Mouse (Mus musculus) thymus, postnatal 10 days (tissue): Measurements from ENCODE around the gene Rab8b.
"Not testable (repeated sequence)": the region's sequence is repeated elsewhere in the genome, so short reads cannot be mapped to it uniquely, and the experiment has no call there.

Experiments
- DNase-seq, 2 experiments: peaks; one replicate each; pipeline ENCODE4 v3.0.0; 2021; ENCODE audit warnings: low spot score in 2 of 2

The Rab8b gene

GRCm38 (mm10) chr9:66917216-66917891 is 2.1 kb downstream of the Rab8b start:
- no peak for DNase-seq

DNA sequence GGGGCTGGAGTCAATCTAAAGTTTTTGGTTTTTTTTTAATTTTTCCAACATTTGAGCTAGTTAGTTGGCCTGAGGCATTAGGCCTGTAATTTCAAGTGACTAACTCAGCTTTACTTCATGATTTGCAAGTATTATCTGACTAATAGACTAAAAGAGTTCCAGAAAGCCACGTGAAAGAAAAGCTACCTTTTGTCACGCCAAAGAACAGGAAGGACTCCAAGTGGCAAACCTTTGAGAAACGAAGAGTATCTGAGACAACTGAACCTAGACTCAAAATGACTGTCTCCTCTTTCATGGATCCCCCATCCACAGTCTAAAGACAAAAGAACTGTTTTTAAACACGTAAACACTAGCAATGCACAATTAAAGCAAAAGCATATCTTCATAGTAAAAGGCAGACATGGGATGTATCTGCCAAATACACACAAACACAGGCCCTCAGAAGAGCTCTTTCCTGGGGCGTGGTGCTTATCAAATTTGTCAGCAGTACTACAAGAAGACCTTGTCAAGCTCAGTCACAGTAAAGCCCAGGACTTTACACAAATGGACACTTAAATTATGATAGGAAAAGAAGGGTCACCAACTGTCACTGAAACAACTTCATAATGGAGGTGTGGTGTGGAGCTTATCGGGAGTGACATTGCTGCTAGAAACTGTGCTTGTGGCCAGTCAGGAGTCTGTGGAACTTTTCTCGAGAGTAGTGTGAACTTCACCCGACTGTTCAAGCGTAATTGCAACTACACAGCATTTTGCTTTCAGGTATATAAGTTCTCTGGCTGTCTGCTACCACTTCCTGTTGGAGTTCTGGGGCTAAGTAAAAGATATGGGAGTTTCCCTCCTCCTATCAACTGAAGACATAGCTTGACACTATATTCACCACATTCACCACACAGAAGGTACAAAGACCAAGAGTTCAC is 3.4 kb downstream of the Rab8b start:
- DNase-seq: peak in 1 of 2 experiments; percentile 23

DNA sequence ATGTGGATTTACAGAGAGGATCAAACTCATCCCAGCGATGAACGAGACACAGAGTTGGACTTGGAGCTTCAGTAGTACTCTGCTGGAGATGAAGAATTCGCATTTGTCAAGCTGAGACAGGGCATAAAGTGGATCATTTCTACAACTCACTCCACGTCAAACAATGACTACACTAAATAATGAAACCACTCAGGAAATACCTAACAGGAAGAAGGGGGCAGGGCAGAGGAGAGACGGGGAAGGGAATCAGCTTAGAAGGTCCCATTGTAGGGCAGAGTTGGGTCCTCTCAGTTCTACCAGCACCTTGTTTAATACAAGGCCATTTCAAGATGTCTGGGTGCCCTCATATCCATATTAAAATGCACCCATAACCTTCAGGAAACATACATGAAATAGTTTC is 4.1 kb downstream of the Rab8b start:
- DNase-seq: peak in 1 of 2 experiments; percentile 33

- DNase-seq: no peak
These were observed 4.9 kb downstream of the Rab8b start for GRCm38 (mm10) chr9:66914540-66914939.

DNA sequence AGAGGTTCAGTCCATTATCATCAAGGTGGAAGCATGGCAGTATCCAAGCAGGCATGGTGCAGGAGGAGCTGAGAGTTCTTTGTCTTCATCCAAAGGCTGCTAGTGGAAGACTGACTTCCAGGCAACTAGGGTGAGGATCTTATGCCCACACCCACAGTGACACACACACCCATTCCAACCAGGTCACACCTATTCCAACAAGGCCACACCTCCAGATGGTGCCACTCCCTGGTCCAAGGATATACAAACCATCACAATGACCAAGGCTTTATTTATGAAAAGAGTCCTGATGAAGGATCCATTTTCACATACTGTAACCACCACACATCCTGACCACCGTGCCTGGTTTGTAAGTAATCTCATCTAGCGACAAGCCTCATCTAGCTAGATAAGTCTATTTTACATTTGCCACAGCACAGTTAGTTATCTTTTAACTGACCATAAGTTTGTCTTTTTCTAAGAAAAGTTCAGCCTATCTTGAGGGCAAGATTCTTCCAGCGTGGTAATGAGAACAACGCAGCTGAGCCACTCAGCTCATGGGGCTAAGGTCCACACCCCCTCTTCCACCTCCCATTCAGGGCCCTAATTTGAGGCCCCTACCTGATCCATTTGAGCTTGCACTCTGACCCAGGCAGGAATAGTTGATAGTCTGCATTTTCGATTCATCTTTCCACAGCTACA is 6.1 kb downstream of the Rab8b start:
- DNase-seq: not testable (repeated sequence)

DNA sequence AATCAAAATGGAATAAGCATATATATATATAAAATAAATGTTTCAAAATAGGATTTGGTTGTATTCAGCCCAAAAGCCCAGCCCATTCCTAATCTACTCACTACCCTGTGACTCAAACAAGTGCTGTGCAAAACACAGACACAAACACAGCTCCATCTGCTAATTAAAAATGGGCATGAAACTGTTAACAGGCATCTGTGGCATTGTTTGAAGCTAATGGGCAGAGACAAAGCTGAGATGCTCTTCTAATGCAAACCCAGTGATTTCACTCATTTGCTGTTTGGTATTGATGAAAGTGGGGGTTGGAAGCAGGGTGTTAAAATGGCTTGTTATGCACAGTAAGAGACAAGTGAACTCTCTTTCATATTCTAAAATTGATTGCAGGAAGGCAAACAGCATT is 7.2 kb downstream of the Rab8b start:
- DNase-seq: no peak

GRCm38 (mm10) chr9:66910677-66911076 is 8.8 kb downstream of the Rab8b start:
- DNase-seq: no peak

GRCm38 (mm10) chr9:66909922-66910321 is 9.6 kb downstream of the Rab8b start:
- no peak for DNase-seq

DNA sequence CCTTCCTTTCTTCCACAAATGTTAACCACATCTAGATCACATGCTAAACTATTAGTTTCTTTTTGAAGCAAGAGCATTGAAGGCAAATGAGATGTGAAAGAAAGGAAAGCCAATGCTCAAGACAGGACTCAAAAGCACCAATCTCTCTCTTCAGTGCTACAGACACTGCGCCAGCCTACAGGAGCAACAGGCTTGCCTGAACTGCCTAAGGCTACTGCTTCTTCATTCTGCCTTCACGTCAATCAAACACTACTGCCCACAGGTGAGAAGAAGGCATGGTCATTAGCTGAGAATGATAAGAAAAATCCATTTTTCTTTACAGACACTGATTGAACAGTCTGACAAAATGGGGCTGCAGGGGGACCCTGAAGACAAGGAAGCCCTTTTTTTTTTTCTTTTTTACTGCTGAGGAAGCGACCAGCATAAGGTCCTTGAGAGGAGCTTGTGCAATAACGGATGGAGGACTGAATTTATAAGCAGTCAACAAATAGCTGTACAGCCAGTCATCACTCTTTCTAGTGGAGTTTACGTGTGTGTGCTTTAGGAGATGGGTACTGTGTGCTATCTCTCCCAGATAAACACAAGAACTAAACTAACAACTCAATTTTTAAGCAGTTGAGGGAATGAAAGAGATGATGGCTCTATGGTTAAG is 11.6 kb downstream of the Rab8b start:
- no peak for DNase-seq

GRCm38 (mm10) chr9:66907126-66907525 is 12.4 kb downstream of the Rab8b start:
- no peak for DNase-seq

GRCm38 (mm10) chr9:66905990-66906389 is 13.5 kb downstream of the Rab8b start:
- no peak for DNase-seq

DNA sequence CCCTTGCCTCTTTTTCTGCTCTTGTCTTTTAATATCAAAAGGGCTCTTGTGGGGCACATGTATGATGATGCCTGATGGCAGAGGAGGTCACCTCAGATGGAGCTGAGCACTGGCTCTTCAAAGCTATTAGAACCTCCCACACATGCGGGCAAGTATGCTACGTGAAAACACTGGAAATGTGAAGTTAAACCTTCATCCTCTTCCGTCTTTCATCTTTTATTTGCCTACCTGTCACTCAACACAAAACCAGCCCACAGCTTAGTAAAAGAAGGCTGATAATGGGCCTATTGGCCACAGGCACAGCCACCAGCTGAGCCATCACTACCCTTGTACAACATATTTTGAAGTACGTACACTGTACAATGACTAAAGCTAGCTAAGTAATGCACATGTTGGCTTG is 20.0 kb downstream of the Rab8b start:
- DNase-seq: no peak

DNA sequence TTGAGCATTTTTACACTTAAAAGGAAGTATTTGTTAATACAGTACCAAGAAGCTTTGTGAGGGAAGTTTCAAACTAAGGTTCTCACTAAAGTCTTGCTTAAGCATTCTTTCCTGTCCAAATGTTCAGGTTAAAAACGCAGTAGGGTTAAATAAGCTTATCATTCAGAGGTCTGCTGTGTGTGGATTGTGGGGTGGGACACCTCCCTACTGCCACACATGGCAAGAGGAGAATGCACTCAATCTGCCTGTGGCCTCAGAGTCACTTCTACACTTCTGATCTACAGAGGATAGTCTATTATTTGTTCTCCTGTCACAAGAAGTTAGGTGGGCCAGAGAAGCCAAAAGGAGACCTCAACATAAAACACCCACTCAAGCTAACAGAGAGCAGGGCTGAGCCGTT is 20.4 kb downstream of the Rab8b start:
- no peak for DNase-seq

DNA sequence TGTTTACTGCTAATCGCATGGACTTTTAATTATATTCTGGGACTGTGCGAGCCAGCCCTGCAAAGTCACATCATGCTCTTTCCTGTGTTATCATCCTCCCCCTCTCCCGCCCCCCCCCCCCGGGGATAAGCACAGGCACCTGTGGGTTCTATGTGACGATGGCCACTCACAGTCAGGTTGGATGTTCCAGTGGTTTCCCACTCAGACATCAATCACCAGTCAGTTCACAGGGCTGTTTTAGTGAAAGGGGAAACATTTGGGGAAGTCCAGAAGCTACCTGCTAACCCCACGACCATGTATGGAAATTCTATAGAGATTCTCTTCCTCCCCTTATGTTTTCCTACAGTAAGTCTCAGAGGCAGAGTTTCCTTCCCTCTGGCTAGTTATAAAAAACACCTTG is 21.6 kb downstream of the Rab8b start:
- no peak for DNase-seq

DNA sequence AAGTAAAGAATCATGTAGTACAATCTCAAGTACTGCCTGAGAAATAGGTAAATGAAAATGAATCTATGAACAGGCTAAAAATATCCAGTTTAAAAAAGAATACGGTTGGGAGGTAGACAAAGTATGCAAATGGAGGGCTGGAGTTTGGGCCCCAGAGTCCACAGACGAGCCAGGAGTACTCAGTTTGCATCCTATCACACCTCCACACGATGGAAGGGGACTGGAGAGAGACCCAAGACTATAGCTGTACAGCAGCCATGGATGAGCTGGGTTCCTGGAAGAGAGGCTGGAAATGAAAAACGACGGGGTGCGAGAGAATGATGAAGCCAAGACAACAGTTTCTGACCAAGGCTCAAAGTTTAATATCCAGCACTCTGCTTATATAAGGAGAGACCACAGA is 22.5 kb downstream of the Rab8b start:
- DNase-seq: no peak

DNA sequence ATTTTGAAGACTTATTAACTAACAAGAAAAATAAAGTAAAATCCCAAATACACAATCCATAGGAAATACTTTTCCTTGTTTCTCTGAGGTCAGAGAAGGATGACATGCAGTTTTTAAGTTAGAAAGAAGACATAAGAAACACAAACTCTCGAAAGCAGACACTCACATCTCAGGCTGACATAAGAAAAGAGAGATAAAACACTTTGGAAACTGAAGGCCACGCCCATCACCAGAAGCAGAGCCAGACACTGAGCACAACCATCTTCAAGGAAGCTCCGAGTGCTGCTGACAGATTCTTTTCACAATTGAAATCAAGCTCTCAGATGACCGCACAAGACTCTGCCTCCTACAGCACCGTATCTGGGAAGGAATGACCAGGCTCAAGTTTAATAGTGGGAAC is 23.5 kb downstream of the Rab8b start:
- DNase-seq: no peak

DNA sequence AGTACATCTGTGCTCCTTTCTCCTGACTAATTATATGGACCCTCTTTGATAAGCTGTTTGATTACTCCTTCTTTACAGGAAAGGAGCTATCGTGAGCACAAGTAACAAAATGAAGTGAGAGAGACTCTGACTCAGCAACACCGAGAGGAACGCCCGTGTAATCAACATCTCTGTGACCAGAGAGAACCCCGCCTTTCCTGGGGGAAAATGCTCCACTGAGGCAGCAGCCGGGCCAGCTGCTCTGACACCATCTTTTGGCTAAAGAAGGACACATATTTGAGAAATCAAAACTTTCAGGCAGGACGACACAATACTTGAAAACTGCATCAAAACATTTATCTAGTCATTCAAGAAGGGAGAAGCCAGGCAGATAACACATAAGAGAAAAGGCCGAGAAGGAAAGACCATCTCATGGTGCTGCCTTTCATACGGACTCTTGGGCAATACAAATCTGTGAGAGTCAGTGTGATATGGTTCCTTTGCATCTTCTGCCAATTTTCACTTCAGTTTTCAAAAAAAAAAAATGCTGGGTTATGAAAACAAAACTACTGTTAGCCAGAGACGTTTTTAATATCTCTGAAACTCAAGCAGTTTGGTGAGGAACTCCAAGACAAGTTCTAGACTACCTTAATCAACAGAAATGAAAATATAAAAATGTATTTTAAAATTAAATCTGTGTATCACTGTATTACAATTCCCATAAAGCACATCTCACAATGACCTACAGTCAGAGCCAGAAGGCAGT is 24.3 kb downstream of the Rab8b start:
- DNase-seq: no peak

- no peak for DNase-seq
These were observed 25.1 kb downstream of the Rab8b start for GRCm38 (mm10) chr9:66894421-66894820.

GRCm38 (mm10) chr9:66892456-66892855 is 27.0 kb downstream of the Rab8b start:
- DNase-seq: not testable (repeated sequence)

- DNase-seq: no peak
These were observed 31.4 kb downstream of the Rab8b start for GRCm38 (mm10) chr9:66887960-66888610.
